Mouse (Mus musculus) C2C12 (cell line): ENCODE data around the gene Rbmxl2.

Source experiments
- CTCF ChIP-seq: IDR thresholded peaks from one replicate; pipeline ENCODE4 v1.5.1; 2011; ENCODE audit not compliant: control insufficient read depth, insufficient read depth, insufficient read length
- MYOG ChIP-seq: IDR thresholded peaks from one replicate; pipeline ENCODE4 v1.6.1; 2011; ENCODE audit not compliant: control insufficient read depth, insufficient read length; ENCODE audit errors: extremely low read depth
- USF1 ChIP-seq: IDR thresholded peaks from one replicate; pipeline ENCODE4 v1.6.1; 2011; ENCODE audit warnings: low read depth, mild to moderate bottlenecking, control low read depth, moderate library complexity

- no peak for TF ChIP-seq MYOG
- no peak for TF ChIP-seq CTCF
- TF ChIP-seq USF1 = no peak
Measured at GRCm38 (mm10) chr7:107237498-107237897, 28.3 kb downstream of the Rbmxl2 start.
